Mouse (Mus musculus): ENCODE measurements around the gene Nfe2. TPM values are rescaled to one million over a fixed set of nuclear protein-coding genes. Genes with fewer than 3 reads are reported as not detected.
"Not testable (repeated sequence)": the region's sequence is repeated elsewhere in the genome, so short reads cannot be mapped to it uniquely, and the experiment has no call there.

Nfe2 gene
- polyA plus RNA-seq, 1 experiment: 0.28 TPM

- Histone ChIP-seq H3K4me1 (ENCODE audit: control insufficient read depth, insufficient read depth, low read length) (no peaks in the 10 kb centered on the region), H3K4me3 (replicated peaks; ENCODE audit: insufficient read depth, low read depth, low read length) (no peak overlapping the region), H3K27me3 (ENCODE audit: control insufficient read depth, insufficient read depth, low read length) (no peaks in the 10 kb centered on the region), H3K27ac (ENCODE audit: insufficient read depth, low read length) (no peak overlapping the region)
- TF ChIP-seq POLR2A (IDR thresholded peaks at IDR 0.05; ENCODE audit: borderline replicate concordance, insufficient read depth, low read length) (no peak), CTCF (IDR thresholded peaks at IDR 0.05; ENCODE audit: borderline replicate concordance, insufficient read depth, low read depth, low read length) (no peak)
- WGBS: 35% methylated on average over 28 of the region's 28 CpGs
- DNase-seq: peak in 1 of 2 experiments; percentile 23
Measured at GRCm38 (mm10) chr15:103248401-103249313, 9.5 kb downstream of the Nfe2 start.

GRCm38 (mm10) chr15:103247782-103248400, 10.3 kb downstream of the Nfe2 start:
- H3K4me1 ChIP-seq (ENCODE audit: control insufficient read depth, insufficient read depth, low read length): no peaks in the 10 kb centered on the region
- no peak for TF ChIP-seq POLR2A (IDR thresholded peaks at IDR 0.05; ENCODE audit: borderline replicate concordance, insufficient read depth, low read length)
- no peak for TF ChIP-seq CTCF (IDR thresholded peaks at IDR 0.05; ENCODE audit: borderline replicate concordance, insufficient read depth, low read depth, low read length)
- H3K27ac ChIP-seq (ENCODE audit: insufficient read depth, low read length): no peak overlapping the region
- H3K27me3 ChIP-seq (ENCODE audit: control insufficient read depth, insufficient read depth, low read length): no peaks in the 10 kb centered on the region
- no peak overlapping the region for H3K4me3 ChIP-seq (replicated peaks; ENCODE audit: insufficient read depth, low read depth, low read length)
- DNase-seq: no peak

- no peak for DNase-seq
- Histone ChIP-seq H3K27me3 (ENCODE audit: control insufficient read depth, insufficient read depth, low read length) (no peaks in the 10 kb centered on the region), H3K27ac (ENCODE audit: insufficient read depth, low read length) (no peak overlapping the region), H3K4me1 (ENCODE audit: control insufficient read depth, insufficient read depth, low read length) (no peaks in the 10 kb centered on the region), H3K4me3 (replicated peaks; ENCODE audit: insufficient read depth, low read depth, low read length) (no peak overlapping the region)
- no peak for TF ChIP-seq CTCF (IDR thresholded peaks at IDR 0.05; ENCODE audit: borderline replicate concordance, insufficient read depth, low read depth, low read length)
- TF ChIP-seq POLR2A (IDR thresholded peaks at IDR 0.05; ENCODE audit: borderline replicate concordance, insufficient read depth, low read length): no peak
- 86% methylated on average over 9 of the region's 9 CpGs for WGBS
Measured at GRCm38 (mm10) chr15:103247078-103247781, 11.0 kb downstream of the Nfe2 start.

GRCm38 (mm10) chr15:103245616-103246015, 12.6 kb downstream of the Nfe2 start:
- no peak overlapping the region for H3K4me3 ChIP-seq (replicated peaks; ENCODE audit: insufficient read depth, low read depth, low read length)
- no peak for TF ChIP-seq CTCF (IDR thresholded peaks at IDR 0.05; ENCODE audit: borderline replicate concordance, insufficient read depth, low read depth, low read length)
- TF ChIP-seq POLR2A (IDR thresholded peaks at IDR 0.05; ENCODE audit: borderline replicate concordance, insufficient read depth, low read length): no peak
- WGBS: 76% methylated on average over 6 of the region's 6 CpGs
- no peak for DNase-seq
- no peak overlapping the region for H3K27ac ChIP-seq (ENCODE audit: insufficient read depth, low read length)
- H3K27me3 ChIP-seq (ENCODE audit: control insufficient read depth, insufficient read depth, low read length): no peaks in the 10 kb centered on the region
- H3K4me1 ChIP-seq (ENCODE audit: control insufficient read depth, insufficient read depth, low read length): no peaks in the 10 kb centered on the region

- no peak for DNase-seq
- H3K4me1 ChIP-seq (ENCODE audit: control insufficient read depth, insufficient read depth, low read length): no peaks in the 10 kb centered on the region
- H3K27ac ChIP-seq (ENCODE audit: insufficient read depth, low read length): no peak overlapping the region
- H3K27me3 ChIP-seq (ENCODE audit: control insufficient read depth, insufficient read depth, low read length): no peaks in the 10 kb centered on the region
- TF ChIP-seq POLR2A (IDR thresholded peaks at IDR 0.05; ENCODE audit: borderline replicate concordance, insufficient read depth, low read length): no peak
- TF ChIP-seq CTCF (IDR thresholded peaks at IDR 0.05; ENCODE audit: borderline replicate concordance, insufficient read depth, low read depth, low read length): no peak
- WGBS: 58% methylated on average over 8 of the region's 8 CpGs
- no peak overlapping the region for H3K4me3 ChIP-seq (replicated peaks; ENCODE audit: insufficient read depth, low read depth, low read length)
Measured at GRCm38 (mm10) chr15:103242885-103243284, 15.3 kb downstream of the Nfe2 start.

- DNase-seq; H3K4me1 ChIP-seq (ENCODE audit: control insufficient read depth, insufficient read depth, low read length); H3K27me3 ChIP-seq (ENCODE audit: control insufficient read depth, insufficient read depth, low read length); H3K27ac ChIP-seq (ENCODE audit: insufficient read depth, low read length): not testable (repeated sequence)
- H3K4me3 ChIP-seq (replicated peaks; ENCODE audit: insufficient read depth, low read depth, low read length): peak overlapping the region; percentile 90
- 3% methylated on average over 12 of the region's 12 CpGs for WGBS
Measured at GRCm38 (mm10) chr15:103241071-103242018, 16.9 kb downstream of the Nfe2 start.
